26 mouse cellular contexts compared by ENCODE assay signal in the genomic region with DNA sequence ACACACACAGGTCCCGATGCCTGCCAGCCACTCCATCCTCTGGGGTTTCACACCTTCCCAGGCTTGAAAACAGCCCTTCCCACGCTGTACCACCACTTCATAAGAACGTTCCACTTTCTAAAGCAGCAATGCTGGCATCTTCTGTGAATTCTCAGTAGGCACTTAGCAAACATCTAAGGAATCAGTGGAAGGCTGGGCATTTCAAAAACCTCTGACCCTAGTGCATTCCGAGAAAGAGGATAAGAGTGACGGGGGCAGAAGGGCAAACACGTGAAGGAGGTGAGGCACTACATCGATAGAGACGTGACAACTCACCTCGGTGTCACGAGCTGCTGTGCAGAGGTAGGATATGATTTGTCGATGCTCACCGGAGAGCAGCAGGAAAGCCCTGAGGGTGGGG. TPM values are rescaled to one million over a fixed set of nuclear protein-coding genes. Genes with fewer than 3 reads are reported as not detected.
DNase-seq lines count a peak whose midpoint lies in the region; ATAC-seq and TF ChIP-seq lines count a peak whose summit lies in the region.
"Had no signal": no experiment of that assay in that cellular context is flagged by ENCODE, and none has a peak within 500 bp of the region (broad histone marks: within the 10 kb centered on the region; RNA-seq: fewer than 3 reads in every experiment).

No protein-coding gene starts in this region.

- ATAC-seq in lung, postnatal 0 days, result peak; percentile 78
- ATAC-seq in intestine, embryonic 15.5 days, result peak; percentile 70; the same call in 1 of the 2 replicates
- ATAC-seq: CD4-positive, CD25-positive, alpha-beta regulatory T cell, adult 4 months; forebrain, embryonic 14.5 days had no signal

- TF ChIP-seq POLR2A in small intestine, adult 2 months (IDR thresholded peaks at IDR 0.05; ENCODE audit: low read depth, low read length), result no peak

- no peak for TF ChIP-seq CTCF in lung, postnatal 0 days (IDR thresholded peaks at IDR 0.05)
- no peak for TF ChIP-seq CTCF in small intestine, adult 2 months (IDR thresholded peaks at IDR 0.05; ENCODE audit: extremely low read depth, insufficient read length, insufficient replicate concordance, low read depth, low read length)

- TF ChIP-seq EP300 in lung, postnatal 0 days (IDR thresholded peaks at IDR 0.05), result peak; percentile 86

- no peak overlapping the region for H3K27ac ChIP-seq in lung, postnatal 0 days (ENCODE audit: low read length)
- no peak overlapping the region for H3K27ac ChIP-seq in intestine, embryonic 15.5 days
- peak overlapping the region; percentile 19; the same call in 1 of the 2 replicates for H3K27ac ChIP-seq in small intestine, adult 2 months (ENCODE audit: insufficient read depth, low read depth, low read length)
- H3K27ac ChIP-seq in forebrain, embryonic 10.5 days, result no peak overlapping the region
- H3K27ac ChIP-seq: embryonic facial prominence, embryonic 10.5 days; embryonic facial prominence, embryonic 13.5 days; gastrocnemius, adult 2 months; hindbrain, embryonic 12.5 days; hindbrain, embryonic 15.5 days had no signal

- WGBS in lung, postnatal 0 days, result 30% methylated on average over 12 of the region's 12 CpGs
- WGBS in intestine, embryonic 15.5 days, result 54% methylated on average over 12 of the region's 12 CpGs
- 32% methylated on average over 12 of the region's 12 CpGs for WGBS in small intestine, adult 2 months
- WGBS in forebrain, embryonic 10.5 days, result 89% methylated on average over 12 of the region's 12 CpGs

- H3K36me3 ChIP-seq in lung, postnatal 0 days (ENCODE audit: insufficient read depth, low read length), result no peaks in the 10 kb centered on the region
- no peaks in the 10 kb centered on the region for H3K36me3 ChIP-seq in intestine, embryonic 15.5 days
- no peaks in the 10 kb centered on the region for H3K36me3 ChIP-seq in small intestine, adult 2 months (ENCODE audit: control insufficient read depth, insufficient read depth, low read length)
- H3K36me3 ChIP-seq in forebrain, embryonic 10.5 days (replicated peaks), result no peaks in the 10 kb centered on the region
- H3K36me3 ChIP-seq: embryonic facial prominence, embryonic 10.5 days; embryonic facial prominence, embryonic 13.5 days; hindbrain, embryonic 12.5 days; hindbrain, embryonic 15.5 days had no signal

- H3K4me2 ChIP-seq in lung, postnatal 0 days (replicated peaks; ENCODE audit: low read depth, low read length), result no peak overlapping the region
- no peak overlapping the region for H3K4me2 ChIP-seq in intestine, embryonic 15.5 days (replicated peaks)
- H3K4me2 ChIP-seq: embryonic facial prominence, embryonic 13.5 days; heart, embryonic 11.5 days; hindbrain, embryonic 12.5 days; hindbrain, embryonic 15.5 days had no signal

- H3K9ac ChIP-seq in lung, postnatal 0 days (replicated peaks; ENCODE audit: low read depth), result no peak overlapping the region
- no peak overlapping the region for H3K9ac ChIP-seq in intestine, embryonic 15.5 days
- H3K9ac ChIP-seq: embryonic facial prominence, embryonic 13.5 days; hindbrain, embryonic 12.5 days; hindbrain, embryonic 15.5 days had no signal

- DNase-seq in lung, postnatal 0 days (ENCODE audit: low spot score), result peak; percentile 31
- no peak for DNase-seq in lung, postnatal 10 days
- DNase-seq in brain, adult 2 months (ENCODE audit: low read depth, low spot score), result peak; percentile 32
- no peak for DNase-seq in kidney, adult 9 months
- no peak for DNase-seq in spleen, postnatal 36 days (ENCODE audit: low spot score in 2 of 2)
- no peak for DNase-seq in forebrain, embryonic 10.5 days (ENCODE audit: extremely low spot score, low spot score)
- DNase-seq: adrenal gland, adult 2 months; adrenal gland, postnatal 14 days; cerebellum, adult 11-12 months; cerebellum, adult 8-10 months; cerebellum, postnatal 10 days; cerebellum, postnatal 36 days; embryo, embryonic 11 days; gastrocnemius, adult 2 months; gastrocnemius, postnatal 14 days; heart, adult 11 months had no signal

- H3K27me3 ChIP-seq in lung, postnatal 0 days (replicated peaks; ENCODE audit: insufficient read depth, low read length), result no peaks in the 10 kb centered on the region
- no peaks in the 10 kb centered on the region for H3K27me3 ChIP-seq in intestine, embryonic 15.5 days (replicated peaks)
- H3K27me3 ChIP-seq in small intestine, adult 2 months (ENCODE audit: control insufficient read depth, insufficient read depth, low read length), result no peaks in the 10 kb centered on the region
- peaks cover 22% of the 10 kb centered on the region for H3K27me3 ChIP-seq in forebrain, embryonic 10.5 days (ENCODE audit: poor library complexity, severe bottlenecking)
- H3K27me3 ChIP-seq: hindbrain, embryonic 12.5 days; hindbrain, embryonic 15.5 days had no signal

- no peaks in the 10 kb centered on the region for H3K4me1 ChIP-seq in lung, postnatal 0 days (ENCODE audit: insufficient read depth, low read depth, low read length)
- peaks cover 7% of the 10 kb centered on the region; the same call in 1 of the 2 replicates for H3K4me1 ChIP-seq in intestine, embryonic 15.5 days (replicated peaks)
- peaks cover 5% of the 10 kb centered on the region; the same call in 1 of the 2 replicates for H3K4me1 ChIP-seq in small intestine, adult 2 months (ENCODE audit: control insufficient read depth, insufficient read depth, insufficient read length, low read length)
- H3K4me1 ChIP-seq in forebrain, embryonic 10.5 days, result peaks cover 15% of the 10 kb centered on the region

- no peak overlapping the region for H3K4me3 ChIP-seq in lung, postnatal 0 days (ENCODE audit: low read depth, low read length)
- no peak overlapping the region for H3K4me3 ChIP-seq in intestine, embryonic 15.5 days (replicated peaks)
- no peak overlapping the region for H3K4me3 ChIP-seq in small intestine, adult 2 months (ENCODE audit: low read depth, low read length)
- H3K4me3 ChIP-seq in forebrain, embryonic 10.5 days, result no peak overlapping the region
- H3K4me3 ChIP-seq: embryonic facial prominence, embryonic 10.5 days; embryonic facial prominence, embryonic 13.5 days; erythroblast, embryonic 14.5 days; gastrocnemius, adult 2 months; hindbrain, embryonic 12.5 days; hindbrain, embryonic 15.5 days had no signal

- H3K9me3 ChIP-seq in lung, postnatal 0 days (ENCODE audit: low read length), result no peaks in the 10 kb centered on the region
- no peaks in the 10 kb centered on the region for H3K9me3 ChIP-seq in intestine, embryonic 15.5 days
- H3K9me3 ChIP-seq in forebrain, embryonic 10.5 days, result no peaks in the 10 kb centered on the region
- H3K9me3 ChIP-seq: embryonic facial prominence, embryonic 10.5 days; embryonic facial prominence, embryonic 13.5 days; hindbrain, embryonic 12.5 days; hindbrain, embryonic 15.5 days had no signal

RNA-seq across cellular contexts. Expression of gene Bcar3, which starts 36.5 kb away (rescaled TPM):
- polyA plus RNA-seq in lung, postnatal 0 days (2015; fragmentation: Nextera tagmentation; extraction: Ambion mirVana), result 27.6 and 38.3 TPM in 2 replicates
- 21.5 and 23.4 TPM in 2 replicates for polyA plus RNA-seq in intestine, embryonic 15.5 days (2015; fragmentation: Nextera tagmentation; extraction: Ambion mirVana)
- 23.8 and 93.8 TPM in 2 replicates for polyA plus RNA-seq in small intestine, adult 2 months (2012; rRNA removed)
- 15.7 and 16.2 TPM in 2 replicates for polyA plus RNA-seq in forebrain, embryonic 10.5 days (2016; fragmentation: Nextera tagmentation; extraction: Ambion mirVana)
- polyA plus RNA-seq: erythroblast, embryonic 14.5 days had no signal

RNA-seq across cellular contexts. Expression of gene Dnttip2, which starts 56.3 kb away (rescaled TPM):
- polyA plus RNA-seq in lung, postnatal 0 days (2015; fragmentation: Nextera tagmentation; extraction: Ambion mirVana), result 38.3 and 43.9 TPM in 2 replicates
- polyA plus RNA-seq in intestine, embryonic 15.5 days (2015; fragmentation: Nextera tagmentation; extraction: Ambion mirVana), result 68.3 and 77.4 TPM in 2 replicates
- polyA plus RNA-seq in small intestine, adult 2 months (2012; rRNA removed), result 1.2 and 2.7 TPM in 2 replicates
- 96.1 and 101 TPM in 2 replicates for polyA plus RNA-seq in forebrain, embryonic 10.5 days (2016; fragmentation: Nextera tagmentation; extraction: Ambion mirVana)

Comparison
In these comparisons a context has a peak if more than half of its experiments do, and no peak if none do; other contexts are left out.
1. DNase-seq: peak in lung, postnatal 0 days (single experiment) and brain, adult 2 months (single experiment); none in lung, postnatal 10 days (single experiment), kidney, adult 9 months (single experiment), spleen, postnatal 36 days (0 of 2) and forebrain, embryonic 10.5 days (single experiment).
2. RNA of gene Dnttip2, which starts 56.3 kb away (polyA plus RNA-seq): 96.1 to 101 TPM in forebrain, embryonic 10.5 days, 68.3 to 77.4 TPM in intestine, embryonic 15.5 days and 38.3 to 43.9 TPM in lung, postnatal 0 days; 1.2 to 2.7 TPM in small intestine, adult 2 months; every median in the first group is over 10 times any median in the second.